Mouse (Mus musculus): Measurements from ENCODE around the gene Vmn1r143.
"Not testable (repeated sequence)": the region's sequence is repeated elsewhere in the genome, so short reads cannot be mapped to it uniquely, and the experiment has no call there.

Vmn1r143 gene

GRCm38 (mm10) chr7:22189077-22189476 is at the start of gene Vmn1r143:
TSS of gene Vmn1r143 (plus strand) at chr7:22189377.
- not testable (repeated sequence) for DNase-seq (ENCODE audit: low read depth, low spot score)

DNA sequence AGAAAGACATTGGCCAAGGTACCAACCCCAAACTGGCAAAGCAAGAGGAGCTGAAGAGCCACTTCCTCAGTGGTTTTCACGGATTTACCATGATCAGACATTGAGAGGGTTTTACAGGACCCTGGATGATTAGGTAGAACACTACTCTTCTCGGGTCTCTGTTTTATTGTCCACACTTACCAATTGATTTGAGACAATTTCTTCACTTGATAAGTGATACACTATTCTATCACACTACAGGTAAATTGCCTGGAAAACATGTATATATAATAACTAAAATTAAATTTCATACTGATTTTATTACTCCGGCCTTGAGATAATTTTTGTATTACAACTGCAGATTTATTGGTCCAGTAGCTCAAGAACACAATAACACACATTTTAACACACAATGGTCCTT is 25.2 kb upstream of the Vmn1r143 start, which contains the start of gene Vmn1r142:
TSS of gene Vmn1r142 (minus strand) at position 101 of the 400 bp plus-strand sequence.
- not testable (repeated sequence) for DNase-seq (ENCODE audit: low read depth, low spot score)

- not testable (repeated sequence) for DNase-seq (ENCODE audit: low read depth, low spot score)
Observed at GRCm38 (mm10) chr7:22201164-22201563, 12.0 kb downstream of the Vmn1r143 start, which contains the start of gene Gm8653. TSS of gene Gm8653 (minus strand) at chr7:22201264.

GRCm38 (mm10) chr7:22229384-22229783 is 40.2 kb downstream of the Vmn1r143 start, which contains the start of gene Gm8453:
TSS of gene Gm8453 (minus strand) at chr7:22229484.
- DNase-seq (ENCODE audit: low read depth, low spot score), result not testable (repeated sequence)

Measured in retina, adult 2 months (tissue).